Mouse (Mus musculus) right cerebral cortex, postnatal 25 days (tissue): ENCODE data around the gene Nup93.

ENCODE experiments used
- DNase-seq: peaks from one replicate; pipeline ENCODE4 v3.0.0; 2022

Nup93 gene

GRCm38 (mm10) chr8:94323041-94323440, 108.7 kb downstream of the Nup93 start:
- DNase-seq, result peak; percentile 36

DNA sequence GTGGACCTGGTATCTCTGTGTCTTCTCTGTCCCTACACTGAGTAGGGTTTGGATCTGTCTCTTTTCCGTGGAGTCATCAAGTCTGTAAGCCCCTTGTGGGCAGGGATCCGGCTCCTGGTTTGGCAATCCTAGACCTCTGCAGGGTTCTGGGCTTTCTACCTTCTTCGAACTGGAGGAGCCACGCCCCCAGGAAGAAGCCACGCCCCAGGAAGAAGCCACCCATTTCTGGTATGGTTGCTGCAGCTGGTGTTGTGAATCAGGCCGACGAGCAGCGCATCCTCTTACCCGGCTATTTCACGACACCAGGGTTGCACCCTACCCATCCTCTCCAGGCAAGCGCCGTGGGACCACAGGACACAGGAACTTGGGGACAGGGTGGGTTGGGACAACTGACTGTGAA, 109.7 kb downstream of the Nup93 start:
- no peak for DNase-seq

DNA sequence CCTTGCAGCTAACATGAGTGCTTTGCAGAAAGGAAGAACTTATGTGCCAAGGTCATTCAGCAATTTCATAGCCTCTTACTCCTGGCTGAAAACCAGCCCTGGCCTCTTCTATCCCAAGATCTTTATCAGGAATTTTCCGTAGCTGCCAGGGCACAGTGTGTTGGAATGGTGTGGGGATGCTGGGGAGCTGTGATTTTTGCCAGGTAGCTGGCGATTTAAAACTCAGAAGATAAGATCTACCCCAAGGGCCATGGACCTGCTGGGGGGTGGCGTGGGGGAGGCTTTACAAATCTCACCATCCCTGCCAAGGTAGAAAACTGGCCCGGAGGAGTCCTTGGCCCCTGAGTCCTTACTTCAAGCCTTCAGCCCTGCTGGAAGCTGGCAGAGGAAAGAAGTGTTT, 111.7 kb downstream of the Nup93 start:
- no peak for DNase-seq

DNA sequence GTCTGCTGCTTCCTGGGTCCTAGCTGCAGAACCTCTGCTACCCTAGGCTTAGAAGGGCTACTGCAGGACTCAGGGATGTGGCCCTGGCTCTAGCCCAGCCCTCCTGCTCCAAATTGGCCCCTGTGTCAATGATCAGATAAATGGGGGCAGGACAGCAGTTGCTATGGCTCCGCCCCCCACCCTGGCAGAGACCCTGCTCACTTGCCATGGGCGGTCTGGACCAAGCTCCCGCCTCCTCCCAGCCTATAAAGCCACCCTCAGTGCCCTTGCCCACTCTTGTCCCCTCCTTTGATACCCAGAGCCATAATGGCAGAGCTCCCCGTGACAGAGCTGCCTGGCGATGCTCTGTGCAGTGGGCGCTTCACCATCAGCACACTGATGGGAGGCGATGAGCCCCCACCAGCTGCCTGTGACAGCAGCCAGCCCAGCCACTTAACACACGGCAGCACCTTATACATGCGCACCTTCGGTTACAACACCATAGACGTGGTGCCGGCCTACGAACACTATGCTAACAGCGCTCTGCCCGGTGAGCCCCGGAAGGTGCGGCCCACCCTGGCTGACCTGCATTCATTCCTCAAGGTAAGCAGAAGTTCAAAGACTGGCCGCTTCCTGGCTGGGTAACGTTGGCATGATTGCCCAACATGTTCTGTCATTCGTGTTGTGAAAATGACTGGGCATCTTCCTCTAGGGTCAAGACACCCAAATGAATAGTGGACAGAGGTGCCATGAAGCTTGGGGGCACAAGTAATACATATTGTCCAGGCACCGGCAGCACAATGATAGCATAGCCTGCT, 114.8 kb downstream of the Nup93 start, which contains the start of gene Slc12a3:
Gene Slc12a3 (plus strand): TSS at position 270 of the 797 bp plus-strand sequence.
- no peak for DNase-seq

- DNase-seq, result no peak
Measured at GRCm38 (mm10) chr8:94330733-94331132, 116.4 kb downstream of the Nup93 start.

GRCm38 (mm10) chr8:94333345-94333744, 119.0 kb downstream of the Nup93 start:
- DNase-seq, result no peak

- no peak for DNase-seq
Measured at GRCm38 (mm10) chr8:94337559-94337958, 123.2 kb downstream of the Nup93 start.

GRCm38 (mm10) chr8:94340796-94341195, 126.4 kb downstream of the Nup93 start:
- no peak for DNase-seq

- DNase-seq, result no peak
Measured at GRCm38 (mm10) chr8:94342691-94343090, 128.3 kb downstream of the Nup93 start.

- peak; percentile 71 for DNase-seq
Measured at GRCm38 (mm10) chr8:94343290-94343689, 128.9 kb downstream of the Nup93 start.

DNA sequence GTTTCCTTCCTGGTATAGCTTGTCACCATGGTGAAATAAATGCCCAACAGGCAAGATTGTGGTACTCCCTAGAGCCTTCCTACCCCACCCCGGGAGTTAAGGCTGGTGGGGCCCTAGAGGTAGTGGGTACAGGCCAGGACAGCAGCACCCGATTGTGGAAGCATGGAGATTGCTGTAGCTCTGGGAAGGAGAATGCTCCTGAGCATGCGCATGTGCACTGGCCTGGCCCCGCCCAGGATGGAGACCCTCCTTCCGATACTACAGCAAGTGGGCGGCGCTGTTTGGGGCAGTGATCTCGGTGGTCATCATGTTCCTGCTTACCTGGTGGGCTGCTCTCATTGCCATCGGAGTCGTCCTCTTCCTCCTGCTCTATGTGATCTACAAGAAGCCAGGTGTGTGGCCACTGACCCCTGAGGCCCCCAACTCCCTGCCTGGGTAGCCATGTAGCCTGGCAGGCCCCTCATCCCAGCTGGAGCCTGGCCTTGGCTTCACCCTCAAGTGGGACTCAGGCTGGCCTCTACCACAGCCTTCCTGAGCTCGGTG, 129.5 kb downstream of the Nup93 start:
- no peak for DNase-seq

GRCm38 (mm10) chr8:94345657-94346056, 131.3 kb downstream of the Nup93 start:
- DNase-seq, result no peak

GRCm38 (mm10) chr8:94346264-94346663, 131.9 kb downstream of the Nup93 start:
- no peak for DNase-seq

GRCm38 (mm10) chr8:94348425-94348824, 134.1 kb downstream of the Nup93 start:
- no peak for DNase-seq

DNA sequence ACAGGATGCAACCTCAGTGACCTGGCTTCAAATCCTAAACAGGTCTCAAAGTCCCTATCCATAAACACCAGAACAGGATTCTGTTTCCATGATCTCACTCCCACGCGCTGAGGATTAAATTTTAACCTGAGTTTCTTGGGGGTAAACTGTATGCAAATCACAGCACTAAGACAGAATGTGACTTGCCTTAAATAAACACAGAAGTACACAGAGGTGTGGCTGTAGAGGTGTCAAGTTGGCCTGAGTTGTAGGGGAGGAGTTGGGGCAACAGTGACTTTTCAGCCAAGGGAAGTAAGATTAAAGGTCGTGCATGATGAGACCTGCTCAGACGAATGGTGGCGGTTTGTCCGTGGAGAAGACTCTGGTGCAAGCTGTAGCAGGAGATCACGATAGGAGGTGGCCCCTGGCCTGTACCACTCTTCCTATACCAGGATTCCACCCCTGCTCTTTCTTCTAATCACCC, 139.7 kb downstream of the Nup93 start:
- no peak for DNase-seq

GRCm38 (mm10) chr8:94354571-94354970, 140.2 kb downstream of the Nup93 start:
- DNase-seq, result no peak

DNA sequence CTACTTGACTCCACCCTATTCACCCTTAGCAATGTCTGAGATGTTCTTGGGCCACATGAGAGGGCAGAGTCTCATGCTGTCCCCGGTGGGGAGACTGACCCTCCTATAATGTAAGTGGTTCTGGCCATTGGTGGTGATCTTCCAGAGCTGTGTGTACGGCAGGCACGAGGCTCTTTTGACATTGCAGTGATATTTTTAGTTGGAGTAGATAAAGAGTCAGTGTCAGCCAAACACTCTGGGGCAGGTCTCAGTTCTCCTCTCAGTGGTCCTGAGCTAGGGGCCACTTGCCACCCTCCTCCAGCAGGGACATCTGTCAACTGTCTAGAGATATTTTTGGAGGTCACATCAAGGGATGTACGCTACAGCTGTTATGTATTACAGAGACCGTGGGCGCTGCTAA, 142.9 kb downstream of the Nup93 start:
- no peak for DNase-seq

- no peak for DNase-seq
Measured at GRCm38 (mm10) chr8:94358541-94358940, 144.2 kb downstream of the Nup93 start.

DNA sequence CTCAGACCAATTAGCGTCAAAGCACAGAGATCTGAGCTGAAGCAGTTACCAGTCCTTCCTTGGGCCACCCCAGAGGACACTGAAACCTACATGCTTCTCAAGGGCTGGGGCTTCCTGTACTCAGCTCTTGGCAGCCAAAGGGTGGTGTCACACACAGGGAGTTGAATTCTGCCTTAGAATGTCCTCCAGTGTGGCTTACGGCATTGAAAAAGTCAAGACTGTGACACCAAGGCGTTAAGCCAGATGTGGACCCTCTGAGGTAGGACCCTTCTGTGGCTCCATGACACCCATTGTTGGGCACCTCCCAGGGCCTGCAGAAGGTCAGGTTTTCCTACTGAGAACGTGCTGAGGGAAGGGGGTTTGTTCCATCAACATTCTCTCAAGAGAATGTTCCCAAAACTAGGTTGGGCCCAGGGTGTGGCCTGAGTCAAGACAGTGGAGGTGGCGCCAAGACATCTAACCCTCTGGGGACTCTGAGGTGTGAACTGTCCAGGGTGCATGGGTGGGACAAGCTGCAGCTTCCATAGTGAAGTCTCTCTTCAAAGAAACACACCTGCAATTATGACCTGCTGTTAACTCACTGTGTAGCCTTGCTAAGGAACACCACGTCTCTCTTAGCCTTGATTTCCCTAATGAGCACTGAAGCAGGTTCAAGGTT, 147.5 kb downstream of the Nup93 start:
- DNase-seq, result no peak

GRCm38 (mm10) chr8:94362607-94363239, 148.4 kb downstream of the Nup93 start:
- no peak for DNase-seq

DNA sequence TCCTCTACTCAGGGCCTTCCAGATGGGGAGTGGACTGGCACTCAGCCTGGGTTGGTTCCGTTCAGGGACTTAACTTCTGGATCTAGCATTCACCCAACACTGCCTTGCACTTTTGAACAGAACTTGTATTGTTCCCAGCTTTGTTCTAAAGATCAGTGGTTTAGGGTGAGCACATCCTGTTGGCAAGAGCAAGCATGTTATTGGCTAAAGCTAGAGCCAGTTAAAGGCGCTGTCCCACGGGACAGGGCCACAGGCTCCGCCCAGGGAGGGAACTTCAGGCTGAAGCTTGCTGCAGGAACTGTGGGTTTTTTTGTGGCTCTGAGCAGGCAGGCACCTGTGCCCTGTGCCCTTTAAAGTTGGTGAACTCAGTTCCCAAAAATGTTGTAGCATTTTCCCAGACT, 148.9 kb downstream of the Nup93 start:
- DNase-seq, result no peak

- no peak for DNase-seq
Measured at GRCm38 (mm10) chr8:94363906-94364305, 149.5 kb downstream of the Nup93 start.

DNA sequence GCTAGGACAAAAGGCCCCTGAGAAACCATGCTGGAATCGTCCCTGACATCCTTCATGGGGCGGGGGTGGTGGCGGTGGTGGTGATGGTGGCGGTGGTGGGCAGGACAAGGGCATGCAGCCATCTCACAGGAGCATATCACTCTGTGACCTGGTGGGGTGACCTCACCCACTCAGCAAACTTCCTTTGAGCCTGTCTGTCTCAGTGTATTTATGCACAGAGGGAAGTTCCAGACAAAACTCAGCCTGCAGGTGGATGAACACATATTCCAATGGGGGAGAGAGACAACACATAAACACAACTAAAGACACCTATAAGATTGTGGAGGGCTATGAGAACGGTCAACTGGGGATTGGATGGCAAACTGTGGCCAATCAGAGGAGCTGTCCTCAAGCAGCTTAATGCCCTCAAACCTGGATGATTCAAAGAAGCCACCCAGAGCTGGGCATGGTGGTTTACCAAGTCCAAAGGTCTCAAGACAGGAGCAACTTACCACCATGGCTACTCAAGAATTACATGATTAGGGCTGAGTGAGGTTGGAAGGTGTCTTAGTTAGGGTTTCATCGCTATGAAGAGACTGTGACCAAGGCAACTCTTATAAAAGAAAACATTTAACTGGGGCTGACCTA, 150.4 kb downstream of the Nup93 start:
- DNase-seq, result no peak
